Mouse (Mus musculus) kidney, postnatal 36 days (tissue): ENCODE measurements around the gene Yy1.
"Not testable (repeated sequence)": the region's sequence is repeated elsewhere in the genome, so short reads cannot be mapped to it uniquely, and the experiment has no call there.

Experiments used
- DNase-seq, 2 experiments: peaks; one replicate each; pipeline ENCODE4 v3.0.0; 2021 to 2022; ENCODE audit warnings: mixed read lengths in 2 of 2

Yy1 gene

GRCm38 (mm10) chr12:108827641-108828040 is 34.9 kb downstream of the Yy1 start:
- DNase-seq = no peak

- peak; percentile 23 to 31 for DNase-seq
These were observed 36.9 kb downstream of the Yy1 start for GRCm38 (mm10) chr12:108829636-108830035.

- no peak for DNase-seq
These were observed 37.6 kb downstream of the Yy1 start for GRCm38 (mm10) chr12:108830358-108830757.

- DNase-seq = peak; percentile 87 to 88
These were observed 39.3 kb downstream of the Yy1 start for GRCm38 (mm10) chr12:108831966-108832643.

GRCm38 (mm10) chr12:108832851-108833250 is 40.1 kb downstream of the Yy1 start:
- peak; percentile 44 to 55 for DNase-seq

GRCm38 (mm10) chr12:108833408-108833807 is 40.6 kb downstream of the Yy1 start:
- DNase-seq = no peak

- DNase-seq = no peak
These were observed 41.6 kb downstream of the Yy1 start for GRCm38 (mm10) chr12:108834337-108834736.

- no peak for DNase-seq
These were observed 42.0 kb downstream of the Yy1 start for GRCm38 (mm10) chr12:108834786-108835185.

GRCm38 (mm10) chr12:108835208-108835839 is 42.6 kb downstream of the Yy1 start:
- no peak for DNase-seq

GRCm38 (mm10) chr12:108835840-108836409 is 43.2 kb downstream of the Yy1 start, which contains the start of the genes Slc25a29 and Slc25a47:
Slc25a29 (minus strand) TSS chr12:108835883.
Slc25a47 (plus strand) TSS chr12:108836046.
- DNase-seq = peak; percentile 98

GRCm38 (mm10) chr12:108836722-108837121 is 43.9 kb downstream of the Yy1 start:
- no peak for DNase-seq

GRCm38 (mm10) chr12:108841181-108841580 is 48.4 kb downstream of the Yy1 start:
- peak; percentile 53 to 57 for DNase-seq

- DNase-seq = no peak
These were observed 49.9 kb downstream of the Yy1 start for GRCm38 (mm10) chr12:108842663-108843062.

GRCm38 (mm10) chr12:108848033-108848432 is 55.3 kb downstream of the Yy1 start:
- DNase-seq = not testable (repeated sequence)

- DNase-seq = no peak
These were observed 56.8 kb downstream of the Yy1 start for GRCm38 (mm10) chr12:108849488-108850022.

- DNase-seq = peak in 1 of 2 experiments; percentile 52
These were observed 57.4 kb downstream of the Yy1 start for GRCm38 (mm10) chr12:108850129-108850528.

GRCm38 (mm10) chr12:108850886-108851285 is 58.1 kb downstream of the Yy1 start:
- DNase-seq = no peak

GRCm38 (mm10) chr12:108852822-108853221 is 60.0 kb downstream of the Yy1 start:
- no peak for DNase-seq

- peak in 1 of 2 experiments; percentile 54 for DNase-seq
These were observed 62.3 kb downstream of the Yy1 start for GRCm38 (mm10) chr12:108855081-108855480.

- no peak for DNase-seq
These were observed 63.4 kb downstream of the Yy1 start for GRCm38 (mm10) chr12:108856186-108856585.

GRCm38 (mm10) chr12:108857109-108857508 is 64.3 kb downstream of the Yy1 start:
- DNase-seq = no peak

GRCm38 (mm10) chr12:108857589-108858184 is 64.9 kb downstream of the Yy1 start:
- peak; percentile 42 to 43 for DNase-seq

GRCm38 (mm10) chr12:108858486-108858885 is 65.7 kb downstream of the Yy1 start:
- DNase-seq = no peak
